Mouse (Mus musculus) kidney, adult 2 months (tissue): ENCODE data around the gene Chac2.

Experiments
- CTCF ChIP-seq: fragments of 200-500 bp; conservative IDR thresholded peaks from 2 replicates; pipeline ENCODE4 v1.5.1; 2011; ENCODE audit warnings: low read depth, mild to moderate bottlenecking, control low read depth, low read length, moderate library complexity, mixed read lengths; ENCODE audit not compliant: insufficient read depth, insufficient read length
- POLR2A ChIP-seq: fragments of 200-500 bp; IDR thresholded peaks from one replicate; pipeline ENCODE4 v1.6.1; 2011; ENCODE audit warnings: low read depth, low read length, control low read depth

GRCm38 (mm10) chr11:30954279-30954725, 31.8 kb downstream of the Chac2 start, which contains the start of gene Erlec1:
- TF ChIP-seq CTCF (no peak), POLR2A (peak; percentile 13)
